Mouse (Mus musculus) ovary, adult 2 months (tissue): ENCODE results near the gene Ranbp2. TPM values are rescaled to one million over a fixed set of nuclear protein-coding genes. Genes with fewer than 3 reads are reported as not detected.

ENCODE experiments used
- polyA plus RNA-seq: library from polyadenylated mRNA; depleted of rRNA; stranded (reverse); fragments of >200 nt; gene quantifications from 2 replicates; pipeline ENCODE4 v1.2.3, GENCODE M21; 2012; rRNA removed

Ranbp2 gene
- polyA plus RNA-seq = 2.7 and 3.8 TPM in 2 replicates

DNA sequence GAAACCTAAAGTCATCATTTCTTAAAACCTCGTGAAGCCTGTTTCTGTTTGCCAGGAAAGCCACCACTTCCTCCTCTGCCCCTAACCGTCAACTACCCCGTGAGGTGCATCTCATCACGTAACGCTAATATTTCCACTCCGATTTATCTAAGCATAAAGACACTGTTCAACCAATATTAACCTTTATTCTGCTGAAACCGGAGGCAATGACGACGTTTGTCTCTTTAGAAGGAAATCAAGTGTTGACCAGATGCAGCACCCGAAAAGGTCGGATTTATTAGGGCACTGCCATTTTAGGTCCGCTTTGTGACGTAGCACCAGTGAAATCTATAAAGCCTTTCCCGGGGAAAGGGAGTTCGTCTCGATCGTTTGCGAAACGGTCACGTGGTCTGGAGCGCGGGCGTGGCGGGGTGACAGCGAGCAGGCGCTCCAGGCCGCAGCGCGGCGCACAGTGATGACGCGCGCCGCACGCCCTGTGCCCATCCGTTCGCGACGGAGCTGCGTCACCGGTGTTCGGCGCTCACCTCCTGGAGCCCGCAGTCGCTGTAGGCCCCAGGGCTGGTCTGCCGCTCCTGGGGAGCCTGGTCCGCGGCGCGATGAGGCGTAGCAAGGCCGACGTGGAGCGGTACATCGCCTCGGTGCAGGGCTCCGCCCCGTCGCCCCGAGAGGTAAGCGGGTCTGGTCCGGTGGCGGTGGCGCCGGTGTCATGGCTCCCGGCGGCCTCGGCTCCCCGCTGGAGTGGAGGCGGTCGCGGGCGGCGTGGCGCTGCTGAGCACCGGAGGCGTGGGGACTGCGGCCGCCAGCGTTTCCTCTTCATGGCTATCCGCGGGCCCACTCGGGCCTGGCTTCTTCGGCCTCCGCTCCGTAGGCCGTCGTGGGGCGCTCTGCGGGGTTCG lies at the start of gene Ranbp2:
Gene Ranbp2 (plus strand): TSS at position 537 of the 896 bp plus-strand sequence.

DNA sequence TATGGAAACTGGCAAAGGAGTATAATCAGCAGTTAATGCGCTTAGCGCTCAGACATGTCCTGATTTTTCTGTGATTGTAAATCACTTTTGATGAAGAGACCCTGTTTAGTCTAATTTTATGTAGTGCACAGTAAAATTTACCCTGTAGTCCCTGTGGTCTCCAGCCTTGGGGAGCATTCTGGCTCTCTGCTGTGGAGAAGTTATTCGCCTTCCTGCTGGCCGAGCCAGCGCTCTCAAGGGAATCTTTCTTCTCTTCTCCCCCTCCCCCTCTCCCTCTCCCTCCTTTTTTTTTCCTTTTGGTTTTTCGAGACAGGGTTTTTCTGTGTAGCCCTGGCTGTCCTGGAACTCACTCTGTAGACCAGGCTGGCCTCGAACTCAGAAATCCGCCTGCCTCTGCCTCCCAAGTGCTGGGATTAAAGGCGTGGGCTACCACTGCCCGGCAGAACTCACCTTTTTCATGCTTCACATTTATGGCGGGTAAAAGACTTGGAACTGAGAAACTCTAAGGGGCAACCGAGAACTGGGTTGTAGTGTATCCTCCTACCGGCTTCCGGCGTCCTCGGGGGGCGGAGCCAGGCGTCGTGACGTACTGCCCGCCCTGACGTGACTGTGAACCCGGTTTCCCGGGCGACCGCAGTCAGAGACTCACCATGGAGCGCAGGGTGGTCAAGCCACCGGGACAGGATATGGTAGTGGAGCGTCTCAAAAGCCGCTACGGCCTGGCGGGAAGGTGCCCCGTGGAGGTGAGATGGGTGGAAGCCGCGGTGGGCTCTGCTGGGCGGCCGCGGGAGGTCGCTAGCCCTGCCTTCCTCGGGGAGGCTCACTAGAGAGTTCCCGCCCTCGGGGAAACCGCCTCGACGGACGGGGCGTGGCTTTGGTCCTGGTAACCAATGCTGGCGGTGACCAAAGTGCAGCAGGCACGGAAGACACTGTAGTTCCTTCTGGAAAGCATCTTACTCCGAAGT lies 50.9 kb downstream of the Ranbp2 start, which contains the start of gene Ccdc138:
Gene Ccdc138 (plus strand): TSS at position 629 of the 965 bp plus-strand sequence.

Other genes with a start within 250 kb of the Ranbp2 start
- gene AW822073, start 222.0 kb upstream of the Ranbp2 start, polyA plus RNA-seq = not detected in 2 replicates
- gene Duxf3, start 214.2 kb upstream of the Ranbp2 start, polyA plus RNA-seq = not detected in 2 replicates
- 0.26 and 0.34 TPM in 2 replicates for gene Gm4981, start 210.2 kb upstream of the Ranbp2 start, polyA plus RNA-seq
- gene Gcc2, start 191.4 kb upstream of the Ranbp2 start, polyA plus RNA-seq = 5.0 and 5.7 TPM in 2 replicates
- gene Lims1, start 123.5 kb upstream of the Ranbp2 start, polyA plus RNA-seq = 20.1 and 20.7 TPM in 2 replicates
- 0.14 and 0.25 TPM in 2 replicates for gene Ccdc138, start 51.0 kb downstream of the Ranbp2 start, polyA plus RNA-seq
- 0.36 and 1.1 TPM in 2 replicates for gene Edar, start 228.7 kb downstream of the Ranbp2 start, polyA plus RNA-seq